Mouse (Mus musculus) C2C12 (cell line): ENCODE results near the gene Cort. TPM values are rescaled to one million over a fixed set of nuclear protein-coding genes. Genes with fewer than 3 reads are reported as not detected.
A peak's percentile ranks its signal among the peaks of the same experiment; 100 is the strongest.
"Not testable (repeated sequence)": the region's sequence is repeated elsewhere in the genome, so short reads cannot be mapped to it uniquely, and the experiment has no call there.

Experiments
- H3K27me3 ChIP-seq: one replicate; pipeline ENCODE4 v1.6.1; 2011; ENCODE audit not compliant: control insufficient read depth, insufficient read depth, insufficient read length
- H3K36me3 ChIP-seq: one replicate; pipeline ENCODE4 v1.6.1; 2011; ENCODE audit not compliant: control insufficient read depth, insufficient read depth
- H3K4me3 ChIP-seq: one replicate; pipeline ENCODE4 v1.5.1; 2011; ENCODE audit warnings: mild to moderate bottlenecking, control low read depth; ENCODE audit not compliant: poor library complexity, insufficient read depth, severe bottlenecking
- H3K79me2 ChIP-seq: one replicate; pipeline ENCODE4 v1.6.1; 2011; ENCODE audit not compliant: control insufficient read depth, insufficient read depth
- H3K79me3 ChIP-seq: one replicate; pipeline ENCODE4 v1.6.1; 2011; ENCODE audit warnings: low read depth, control low read depth
- H3ac ChIP-seq: one replicate; pipeline ENCODE3; 2011; ENCODE audit warnings: low read depth; ENCODE audit not compliant: control insufficient read depth, insufficient read length
- CEBPB ChIP-seq: IDR thresholded peaks from one replicate; pipeline ENCODE4 v1.6.1; 2011; ENCODE audit warnings: low read depth, mild to moderate bottlenecking, control low read depth, moderate library complexity
- CTCF ChIP-seq: IDR thresholded peaks from one replicate; pipeline ENCODE4 v1.5.1; 2011; ENCODE audit not compliant: control insufficient read depth, insufficient read depth, insufficient read length
- FOSL1 ChIP-seq: IDR thresholded peaks from one replicate; pipeline ENCODE4 v1.8.0; 2011; ENCODE audit warnings: mild to moderate bottlenecking, low read length; ENCODE audit not compliant: poor library complexity, insufficient read depth, severe bottlenecking
- MAX ChIP-seq: IDR thresholded peaks from one replicate; pipeline ENCODE4 v1.6.1; 2011; ENCODE audit warnings: mild to moderate bottlenecking, control low read depth
- MYOD1 ChIP-seq: IDR thresholded peaks from one replicate; pipeline ENCODE4 v1.6.1; 2011; ENCODE audit warnings: low read depth; ENCODE audit not compliant: control insufficient read depth, insufficient read length
- MYOG ChIP-seq: IDR thresholded peaks from one replicate; pipeline ENCODE4 v1.6.1; 2011; ENCODE audit not compliant: control insufficient read depth, insufficient read length; ENCODE audit errors: extremely low read depth
- USF1 ChIP-seq: IDR thresholded peaks from one replicate; pipeline ENCODE4 v1.6.1; 2011; ENCODE audit warnings: low read depth, mild to moderate bottlenecking, control low read depth, moderate library complexity
- long read RNA-seq, 2 experiments: library from polyadenylated mRNA; unstranded; transcript quantifications; one replicate each; pipeline ENCODE4 v2.0.0; 2019 to 2020
- polyA plus RNA-seq: library from polyadenylated mRNA; unstranded; fragments of >200 nt; fragmentation: generic; extraction: Trizol; gene quantifications from one replicate; pipeline ENCODE4 v1.2.1, GENCODE M21; 2012; ENCODE audit warnings: missing spikeins

The Cort gene
- 0.20 TPM for polyA plus RNA-seq
- long read RNA-seq, experiment 1, result 0 reads
- long read RNA-seq, experiment 2, result 0 reads

DNA sequence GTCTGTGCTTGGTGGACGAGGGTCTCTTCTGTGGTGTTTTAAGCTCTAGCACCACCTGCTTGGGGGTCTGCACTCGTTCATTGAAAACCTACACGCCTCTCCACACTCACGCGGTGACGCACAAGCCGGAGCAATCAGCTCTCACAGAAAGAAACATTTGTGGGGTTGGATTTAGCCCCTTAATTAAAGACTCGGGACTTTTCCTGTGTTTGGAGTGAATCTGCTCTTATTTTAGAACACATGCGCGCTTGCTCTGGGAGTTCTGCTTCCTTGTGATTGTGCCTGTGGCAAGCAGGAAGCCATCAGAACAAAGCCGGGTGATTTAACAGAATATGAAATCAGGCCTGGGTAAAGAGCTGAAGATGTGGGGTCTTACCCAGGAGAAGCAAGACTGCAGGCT lies at the start of gene Cort:
TSS of gene Cort (minus strand) at position 101 of the 400 bp plus-strand sequence.
- Histone ChIP-seq H3K36me3 (peaks cover 17% of the 10 kb centered on the region), H3K79me3 (no peaks in the 10 kb centered on the region)

GRCm38 (mm10) chr4:149173661-149174060 lies 47.1 kb upstream of the Cort start:
- TF ChIP-seq MYOD1 (no peak), MYOG (no peak), MAX (no peak), CEBPB (no peak), CTCF (no peak), FOSL1 (no peak), USF1 (no peak)
- no peaks in the 10 kb centered on the region for H3K27me3 ChIP-seq
- H3K79me2 ChIP-seq, result no peaks in the 10 kb centered on the region
- H3K36me3 ChIP-seq, result no peaks in the 10 kb centered on the region
- no peaks in the 10 kb centered on the region for H3K79me3 ChIP-seq
- no peak overlapping the region for H3ac ChIP-seq
- H3K4me3 ChIP-seq, result no peak overlapping the region

More for the DNA sequence above, at the start of gene Cort:
- H3K79me2 ChIP-seq, result no peaks in the 10 kb centered on the region
- no peaks in the 10 kb centered on the region for H3K27me3 ChIP-seq
- TF ChIP-seq CEBPB (no peak), MYOD1 (no peak), USF1 (no peak), CTCF (no peak), MYOG (no peak), MAX (no peak), FOSL1 (no peak)
- H3ac ChIP-seq, result no peak within 1 kb of the TSS
- H3K4me3 ChIP-seq, result no peak within 1 kb of the TSS

GRCm38 (mm10) chr4:149172666-149173065 lies 46.1 kb upstream of the Cort start:
- Histone ChIP-seq H3K4me3 (no peak overlapping the region), H3K79me3 (peaks cover 2% of the 10 kb centered on the region), H3ac (no peak overlapping the region), H3K79me2 (peaks cover 4% of the 10 kb centered on the region), H3K36me3 (no peaks in the 10 kb centered on the region), H3K27me3 (no peaks in the 10 kb centered on the region)
- TF ChIP-seq MYOG (no peak), MAX (peak; percentile 50), CEBPB (no peak)

DNA sequence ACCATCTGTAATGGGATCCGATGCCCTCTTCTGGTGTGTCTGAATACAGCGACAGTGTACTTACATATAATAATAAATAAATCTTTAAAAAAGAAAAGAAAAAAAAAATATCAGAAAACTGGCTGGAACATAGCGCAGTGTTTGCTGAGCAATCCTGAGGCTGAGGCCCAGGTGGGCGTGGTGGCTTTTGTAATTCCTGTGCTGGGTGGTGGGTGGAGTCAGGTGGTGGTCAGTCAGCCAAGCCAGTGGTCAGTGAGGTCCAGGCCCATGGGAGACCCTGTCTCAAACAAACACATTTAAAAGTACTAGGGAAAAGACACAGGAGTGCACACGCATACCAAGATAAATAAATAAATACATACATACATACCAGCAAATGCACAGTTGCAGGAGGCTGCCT lies 45.5 kb upstream of the Cort start:
- TF ChIP-seq FOSL1 (no peak), CEBPB (no peak)
- Histone ChIP-seq H3K4me3 (no peak overlapping the region), H3K79me3 (peaks cover 4% of the 10 kb centered on the region), H3K27me3 (no peaks in the 10 kb centered on the region), H3K79me2 (peaks cover 10% of the 10 kb centered on the region), H3K36me3 (no peaks in the 10 kb centered on the region), H3ac (no peak overlapping the region)

GRCm38 (mm10) chr4:149171581-149171981 lies 45.0 kb upstream of the Cort start:
- Histone ChIP-seq H3K4me3 (no peak overlapping the region), H3K27me3 (no peaks in the 10 kb centered on the region), H3K79me3 (peaks cover 4% of the 10 kb centered on the region), H3K79me2 (peaks cover 13% of the 10 kb centered on the region), H3K36me3 (no peaks in the 10 kb centered on the region), H3ac (no peak overlapping the region)
- TF ChIP-seq MAX (no peak), MYOG (no peak), USF1 (no peak), CEBPB (peak; percentile 67)

DNA sequence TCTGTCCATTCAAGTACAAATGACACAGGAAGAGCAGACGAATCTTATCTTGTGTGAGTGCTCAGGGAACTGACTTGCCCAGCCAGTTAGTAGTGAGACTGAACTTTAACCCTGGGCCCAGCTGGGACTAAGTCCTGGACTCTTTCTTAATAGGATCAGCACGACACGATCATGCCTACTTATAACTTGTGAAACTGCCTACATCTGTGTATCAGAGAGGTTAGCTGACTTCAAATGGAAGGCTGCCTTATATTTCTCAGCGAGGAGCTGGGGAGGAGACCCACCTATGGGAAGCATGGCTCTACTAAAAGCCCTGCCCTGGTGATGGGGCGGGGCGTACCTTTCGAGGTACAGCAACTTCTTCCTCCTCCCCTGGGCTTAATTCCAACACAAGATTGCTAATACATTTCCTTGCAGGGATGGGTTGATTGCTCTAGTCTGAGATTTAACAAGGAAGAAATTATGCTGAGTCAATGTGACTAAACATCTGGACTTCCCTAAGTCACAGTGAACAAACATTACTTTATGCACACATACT lies 43.9 kb upstream of the Cort start:
- Histone ChIP-seq H3K4me3 (no peak overlapping the region), H3K27me3 (no peaks in the 10 kb centered on the region), H3K79me3 (peaks cover 11% of the 10 kb centered on the region), H3K79me2 (peaks cover 24% of the 10 kb centered on the region), H3ac (no peak overlapping the region), H3K36me3 (peaks cover 4% of the 10 kb centered on the region)
- TF ChIP-seq MAX, result no peak
- TF ChIP-seq CEBPB, result peak; percentile 12

GRCm38 (mm10) chr4:149169926-149170325 lies 43.4 kb upstream of the Cort start:
- not testable (repeated sequence) for H3K27me3 ChIP-seq, H3K4me3 ChIP-seq, H3K36me3 ChIP-seq, H3ac ChIP-seq
- H3K79me3 ChIP-seq, result peaks cover 16% of the 10 kb centered on the region
- peaks cover 29% of the 10 kb centered on the region for H3K79me2 ChIP-seq
